Mouse (Mus musculus): ENCODE results near the gene Rnf121. TPM values are rescaled to one million over a fixed set of nuclear protein-coding genes. Genes with fewer than 3 reads are reported as not detected.
A peak's percentile ranks its signal among the peaks of the same experiment; 100 is the strongest.

Rnf121 gene
- polyA plus RNA-seq, 1 experiment from 2014 or later = 34.4 TPM

DNA sequence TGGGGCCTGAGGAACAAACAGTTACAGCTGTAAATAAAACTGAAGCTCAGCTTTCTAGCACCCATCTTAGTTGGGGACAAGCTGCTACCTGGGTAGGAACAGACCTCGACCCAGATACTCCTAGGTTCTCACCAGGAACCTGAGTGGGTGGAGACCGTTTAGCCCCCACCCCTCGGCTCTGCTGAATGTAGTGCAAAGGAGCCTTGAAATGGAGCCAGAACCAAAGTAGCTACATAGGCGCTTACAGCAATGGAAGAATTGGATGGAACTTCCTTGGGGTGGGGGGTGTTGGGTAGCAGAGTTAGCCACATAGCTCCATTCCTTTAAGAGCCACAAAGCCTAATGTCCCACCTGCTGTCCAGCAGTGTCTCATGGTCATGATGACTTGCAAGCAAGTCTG lies 48.3 kb downstream of the Rnf121 start:
- 83% methylated on average over 4 of the region's 4 CpGs for WGBS
- no peak overlapping the region for H3K9ac ChIP-seq
- no peak overlapping the region for H3K4me3 ChIP-seq
- no peaks in the 10 kb centered on the region for H3K4me1 ChIP-seq
- H3K9me3 ChIP-seq = no peaks in the 10 kb centered on the region
- ATAC-seq (ENCODE audit: low FRiP score, low read depth) = no peak
- H3K36me3 ChIP-seq = peaks cover 99% of the 10 kb centered on the region
- no peak overlapping the region for H3K4me2 ChIP-seq (replicated peaks)
- no peaks in the 10 kb centered on the region for H3K27me3 ChIP-seq
- H3K27ac ChIP-seq = no peak overlapping the region

DNA sequence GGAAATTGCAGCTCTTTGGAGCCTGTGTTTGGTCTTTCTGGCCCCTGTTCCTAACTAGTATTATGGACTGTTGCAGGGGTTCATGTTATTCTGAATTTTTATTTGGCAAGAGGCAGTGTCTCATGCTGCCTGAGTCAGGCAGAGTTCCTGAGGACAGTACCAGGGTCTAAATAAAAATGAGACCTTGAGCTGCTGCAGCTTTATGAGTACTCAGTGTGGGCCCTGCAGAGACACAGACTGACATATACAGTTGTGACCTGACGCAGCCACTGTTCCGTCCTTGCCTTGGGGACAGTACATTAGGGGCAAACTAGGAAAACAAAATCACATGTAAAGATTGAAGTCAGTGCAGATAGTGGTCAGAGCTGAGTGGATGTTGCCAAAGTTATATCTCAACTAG lies 50.3 kb downstream of the Rnf121 start:
- Histone ChIP-seq H3K27me3 (no peaks in the 10 kb centered on the region), H3K4me3 (no peak overlapping the region), H3K4me1 (no peaks in the 10 kb centered on the region), H3K9ac (no peak overlapping the region), H3K36me3 (peaks cover 100% of the 10 kb centered on the region), H3K27ac (no peak overlapping the region), H3K9me3 (no peaks in the 10 kb centered on the region), H3K4me2 (replicated peaks) (no peak overlapping the region)
- no peak for ATAC-seq (ENCODE audit: low FRiP score, low read depth)
- 84% methylated on average over 2 of the region's 2 CpGs for WGBS

DNA sequence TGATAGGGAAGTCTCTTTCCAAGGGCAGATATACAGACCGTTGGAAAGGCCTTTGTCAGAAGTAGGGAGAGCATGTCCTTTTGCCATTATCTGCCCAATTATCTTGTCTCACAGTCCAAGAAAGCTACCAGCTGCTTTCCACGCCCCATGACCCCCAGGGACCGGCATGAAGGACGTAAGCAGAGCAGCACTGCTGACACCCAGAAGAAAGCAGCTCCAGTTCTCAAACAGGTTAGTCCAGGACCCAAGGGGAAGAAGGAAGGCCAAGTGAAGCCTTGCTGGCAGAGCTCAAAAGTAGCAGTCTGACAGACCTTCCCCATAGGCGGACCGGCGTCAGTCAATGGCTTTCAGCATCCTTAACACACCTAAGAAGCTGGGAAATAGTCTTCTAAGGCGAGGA lies 51.9 kb downstream of the Rnf121 start:
- Histone ChIP-seq H3K4me3 (no peak overlapping the region), H3K9me3 (no peaks in the 10 kb centered on the region), H3K27me3 (no peaks in the 10 kb centered on the region), H3K4me1 (no peaks in the 10 kb centered on the region), H3K9ac (no peak overlapping the region), H3K27ac (no peak overlapping the region), H3K4me2 (replicated peaks) (no peak overlapping the region), H3K36me3 (peaks cover 100% of the 10 kb centered on the region)
- no peak for ATAC-seq (ENCODE audit: low FRiP score, low read depth)
- 92% methylated on average over 8 of the region's 8 CpGs for WGBS

DNA sequence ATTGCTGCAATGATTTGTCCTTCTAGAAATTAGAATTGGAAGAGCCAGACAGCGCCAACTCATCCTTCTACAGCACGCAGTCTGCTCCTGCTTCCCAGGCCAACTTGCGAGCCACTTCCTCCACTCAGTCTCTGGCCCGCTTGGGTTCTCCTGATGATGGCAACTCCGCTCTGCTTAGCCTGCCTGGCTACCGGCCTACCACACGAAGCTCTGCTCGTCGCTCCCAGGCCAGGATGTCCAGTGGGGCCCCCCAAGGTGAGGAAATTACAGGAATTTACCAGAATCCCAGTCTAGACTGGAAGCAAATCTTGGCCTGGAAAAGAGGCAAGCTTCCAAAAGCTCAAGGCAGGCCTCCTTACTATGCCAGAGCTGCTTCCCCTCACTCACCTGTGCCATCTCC lies 53.4 kb downstream of the Rnf121 start:
- WGBS = 89% methylated on average over 9 of the region's 9 CpGs
- Histone ChIP-seq H3K4me3 (no peak overlapping the region), H3K36me3 (peaks cover 100% of the 10 kb centered on the region), H3K4me2 (replicated peaks) (no peak overlapping the region), H3K27me3 (no peaks in the 10 kb centered on the region), H3K4me1 (no peaks in the 10 kb centered on the region), H3K9ac (no peak overlapping the region), H3K27ac (no peak overlapping the region), H3K9me3 (no peaks in the 10 kb centered on the region)
- ATAC-seq (ENCODE audit: low FRiP score, low read depth) = no peak

DNA sequence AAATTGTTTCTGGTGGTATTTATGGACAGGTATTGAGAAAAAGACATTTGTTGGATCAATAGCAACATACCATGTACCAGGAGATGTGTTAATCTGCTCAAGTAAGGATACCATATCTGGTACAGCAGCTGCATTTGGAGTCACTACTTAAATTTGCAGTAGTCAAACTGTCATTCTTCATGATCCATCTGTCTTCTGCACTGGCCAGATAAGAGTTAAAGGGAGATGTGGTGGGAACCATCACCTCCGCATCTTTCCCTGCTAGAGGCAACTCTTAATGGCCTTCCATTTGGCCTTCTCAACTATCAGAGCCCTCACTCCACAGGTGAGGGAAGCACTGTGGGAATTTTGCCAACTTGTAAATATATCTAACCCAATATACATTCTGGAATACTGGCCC lies 58.7 kb downstream of the Rnf121 start:
- H3K27me3 ChIP-seq = no peaks in the 10 kb centered on the region
- H3K27ac ChIP-seq = no peak overlapping the region
- no peaks in the 10 kb centered on the region; the same call in 1 of the 2 replicates for H3K4me1 ChIP-seq
- H3K36me3 ChIP-seq = peaks cover 97% of the 10 kb centered on the region
- H3K9ac ChIP-seq = no peak overlapping the region
- no peak overlapping the region for H3K4me2 ChIP-seq (replicated peaks)
- WGBS = 79% methylated on average over 1 of the region's 1 CpGs
- H3K9me3 ChIP-seq = no peaks in the 10 kb centered on the region
- no peak for ATAC-seq (ENCODE audit: low FRiP score, low read depth)
- H3K4me3 ChIP-seq = no peak overlapping the region

DNA sequence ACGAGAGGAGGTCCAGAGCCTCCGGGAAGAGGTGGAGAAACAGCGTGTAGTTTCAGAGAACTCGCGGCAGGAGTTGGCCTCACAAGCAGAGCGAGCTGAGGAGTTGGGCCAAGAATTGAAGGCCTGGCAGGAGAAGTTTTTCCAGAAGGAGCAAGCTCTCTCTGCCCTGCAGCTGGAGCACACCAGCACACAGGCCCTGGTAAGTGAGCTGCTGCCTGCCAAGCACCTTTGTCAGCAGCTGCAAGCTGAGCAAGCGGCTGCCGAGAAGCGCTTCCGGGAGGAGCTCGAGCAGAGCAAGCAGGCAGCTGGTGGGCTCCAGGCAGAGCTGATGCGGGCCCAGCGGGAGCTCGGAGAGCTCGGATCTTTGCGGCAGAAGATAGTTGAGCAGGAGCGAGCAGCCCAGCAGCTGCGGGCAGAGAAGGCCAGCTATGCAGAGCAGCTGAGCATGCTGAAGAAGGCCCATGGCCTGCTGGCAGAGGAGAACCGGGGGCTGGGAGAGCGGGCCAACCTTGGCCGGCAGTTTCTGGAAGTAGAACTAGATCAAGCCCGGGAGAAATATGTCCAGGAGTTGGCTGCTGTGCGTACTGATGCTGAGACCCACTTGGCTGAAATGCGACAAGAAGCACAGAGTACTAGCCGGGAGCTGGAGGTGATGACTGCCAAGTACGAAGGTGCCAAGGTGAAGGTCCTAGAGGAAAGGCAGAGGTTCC lies 64.2 kb downstream of the Rnf121 start:
- H3K27ac ChIP-seq = peak overlapping the region; percentile 72; the same call in 1 of the 2 replicates
- peak; percentile 52; the same call in 1 of the 2 replicates for ATAC-seq (ENCODE audit: low FRiP score, low read depth)

DNA sequence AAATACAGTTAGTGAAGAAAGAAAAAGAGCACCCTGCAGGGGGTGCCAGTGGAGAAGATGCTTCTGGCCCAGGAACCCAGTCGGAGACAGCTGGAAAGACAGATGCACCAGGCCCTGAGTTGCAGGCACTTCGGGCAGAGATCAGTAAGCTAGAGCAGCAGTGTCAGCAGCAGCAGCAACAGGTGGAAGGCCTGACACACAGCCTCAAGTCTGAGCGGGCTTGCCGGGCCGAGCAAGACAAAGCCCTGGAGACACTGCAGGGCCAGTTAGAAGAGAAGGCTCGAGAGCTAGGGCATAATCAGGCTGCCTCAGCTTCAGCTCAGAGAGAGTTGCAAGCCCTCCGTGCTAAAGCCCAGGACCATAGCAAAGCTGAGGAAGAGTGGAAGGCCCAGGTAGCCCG lies 65.0 kb downstream of the Rnf121 start:
- Histone ChIP-seq H3K9ac (no peak overlapping the region), H3K4me1 (no peaks in the 10 kb centered on the region), H3K9me3 (no peaks in the 10 kb centered on the region), H3K27ac (0 out of 2 replicates have a peak overlapping the region, but pooled peaks have one; percentile 72), H3K36me3 (peaks cover 95% of the 10 kb centered on the region), H3K4me3 (no peak overlapping the region), H3K4me2 (replicated peaks) (no peak overlapping the region), H3K27me3 (no peaks in the 10 kb centered on the region)
- peak; percentile 52; the same call in 1 of the 2 replicates for ATAC-seq (ENCODE audit: low FRiP score, low read depth)
- WGBS = 85% methylated on average over 8 of the region's 8 CpGs

More for the DNA sequence above, 64.2 kb downstream of the Rnf121 start:
- Histone ChIP-seq H3K4me2 (replicated peaks) (no peak overlapping the region), H3K36me3 (peaks cover 95% of the 10 kb centered on the region), H3K27me3 (no peaks in the 10 kb centered on the region), H3K4me1 (no peaks in the 10 kb centered on the region), H3K9ac (no peak overlapping the region), H3K4me3 (no peak overlapping the region), H3K9me3 (no peaks in the 10 kb centered on the region)
- 90% methylated on average over 26 of the region's 26 CpGs for WGBS

DNA sequence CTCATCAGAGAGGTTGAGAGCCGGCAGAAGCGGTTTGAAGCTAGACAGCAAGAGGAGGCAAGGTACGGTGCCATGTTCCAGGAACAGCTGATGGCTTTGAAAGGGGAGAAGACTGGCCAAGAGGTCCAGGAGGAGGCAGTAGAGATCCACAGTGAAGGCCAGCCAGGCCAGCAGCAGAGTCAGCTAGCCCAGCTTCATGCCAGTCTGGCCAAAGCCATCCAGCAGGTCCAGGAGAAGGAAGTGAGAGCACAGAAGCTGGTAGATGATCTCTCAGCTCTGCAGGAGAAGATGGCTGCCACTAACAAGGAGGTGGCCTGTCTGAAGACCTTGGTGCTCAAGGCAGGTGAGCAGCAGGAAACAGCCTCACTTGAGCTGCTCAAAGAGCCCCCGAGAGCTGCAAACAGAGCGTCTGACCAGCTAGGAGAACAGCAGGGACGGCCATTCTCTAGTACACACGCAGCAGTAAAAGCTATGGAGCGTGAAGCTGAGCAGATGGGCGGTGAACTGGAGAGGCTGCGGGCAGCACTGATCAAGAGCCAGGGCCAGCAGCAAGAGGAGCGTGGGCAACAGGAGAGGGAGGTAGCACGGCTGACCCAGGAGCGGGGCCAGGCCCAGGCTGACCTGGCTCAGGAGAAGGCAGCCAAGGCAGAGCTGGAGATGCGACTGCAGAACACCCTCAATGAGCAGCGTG lies 65.7 kb downstream of the Rnf121 start:
- H3K4me1 ChIP-seq = no peaks in the 10 kb centered on the region
- H3K4me2 ChIP-seq (replicated peaks) = no peak overlapping the region
- peaks cover 95% of the 10 kb centered on the region for H3K36me3 ChIP-seq
- no peak overlapping the region for H3K4me3 ChIP-seq
- no peak overlapping the region for H3K9ac ChIP-seq
- no peak for ATAC-seq (ENCODE audit: low FRiP score, low read depth)
- WGBS = 95% methylated on average over 15 of the region's 15 CpGs
- H3K27ac ChIP-seq = peak overlapping the region; percentile 15; the same call in 1 of the 2 replicates
- H3K27me3 ChIP-seq = no peaks in the 10 kb centered on the region
- no peaks in the 10 kb centered on the region for H3K9me3 ChIP-seq

DNA sequence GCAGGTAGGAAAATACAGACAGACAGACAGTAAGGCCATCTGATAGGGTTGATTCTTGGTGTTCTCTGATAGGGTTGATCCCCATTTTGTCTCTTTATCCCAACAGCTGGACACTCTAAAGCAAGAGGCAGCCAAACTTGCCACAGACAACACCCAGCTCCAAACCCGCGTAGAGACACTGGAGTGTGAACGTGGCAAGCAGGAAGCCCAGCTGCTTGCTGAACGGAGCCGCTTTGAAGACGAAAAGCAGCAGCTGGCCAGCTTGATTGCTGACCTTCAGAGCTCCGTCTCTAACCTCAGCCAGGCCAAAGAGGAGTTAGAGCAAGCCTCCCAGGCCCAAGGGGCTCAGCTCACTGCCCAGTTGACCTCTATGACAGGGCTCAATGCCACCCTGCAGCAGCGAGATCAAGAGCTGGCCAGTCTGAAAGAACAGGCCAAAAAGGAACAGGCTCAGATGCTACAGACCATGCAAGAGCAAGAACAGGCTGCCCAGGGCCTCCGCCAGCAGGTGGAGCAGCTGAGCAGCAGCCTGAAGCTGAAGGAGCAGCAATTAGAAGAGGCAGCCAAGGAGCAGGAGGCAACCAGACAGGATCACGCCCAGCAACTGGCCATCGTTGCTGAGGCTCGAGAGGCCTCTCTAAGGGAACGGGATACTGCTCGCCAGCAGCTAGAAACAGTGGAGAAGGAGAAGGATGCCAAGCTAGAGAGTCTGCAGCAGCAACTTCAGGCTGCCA lies 66.9 kb downstream of the Rnf121 start:
- no peak for ATAC-seq (ENCODE audit: low FRiP score, low read depth)
- Histone ChIP-seq H3K9ac (no peak overlapping the region), H3K4me3 (no peak overlapping the region), H3K36me3 (peaks cover 98% of the 10 kb centered on the region), H3K9me3 (no peaks in the 10 kb centered on the region), H3K4me1 (no peaks in the 10 kb centered on the region), H3K27me3 (no peaks in the 10 kb centered on the region), H3K27ac (no peak overlapping the region), H3K4me2 (replicated peaks) (no peak overlapping the region)
- 62% methylated on average over 14 of the region's 14 CpGs for WGBS

DNA sequence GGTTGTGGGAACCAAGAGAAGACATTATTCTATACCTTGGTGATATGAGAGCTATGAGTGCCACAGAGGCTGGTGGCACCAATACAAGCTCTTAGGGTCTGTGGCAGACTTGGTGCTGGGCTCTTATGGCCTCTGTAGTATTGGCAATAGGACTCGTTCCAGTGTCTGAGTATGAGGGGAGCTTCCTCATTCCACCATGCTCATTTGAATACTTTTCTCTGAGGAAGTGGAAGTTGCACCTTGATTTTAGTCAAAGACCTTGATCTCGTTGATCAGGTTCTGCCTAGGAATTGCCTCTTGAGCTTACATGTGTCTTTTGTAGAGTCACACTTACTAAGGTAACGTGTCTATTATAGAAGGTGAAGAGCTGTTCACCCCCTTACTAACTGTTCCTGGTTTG lies 71.0 kb downstream of the Rnf121 start:
- peaks cover 97% of the 10 kb centered on the region for H3K36me3 ChIP-seq
- WGBS = 91% methylated on average over 3 of the region's 3 CpGs
- H3K4me3 ChIP-seq = no peak overlapping the region
- ATAC-seq (ENCODE audit: low FRiP score, low read depth) = no peak
- no peaks in the 10 kb centered on the region for H3K9me3 ChIP-seq
- H3K27ac ChIP-seq = no peak overlapping the region
- H3K4me2 ChIP-seq (replicated peaks) = no peak overlapping the region
- no peaks in the 10 kb centered on the region for H3K27me3 ChIP-seq
- H3K9ac ChIP-seq = no peak overlapping the region
- H3K4me1 ChIP-seq = no peaks in the 10 kb centered on the region

DNA sequence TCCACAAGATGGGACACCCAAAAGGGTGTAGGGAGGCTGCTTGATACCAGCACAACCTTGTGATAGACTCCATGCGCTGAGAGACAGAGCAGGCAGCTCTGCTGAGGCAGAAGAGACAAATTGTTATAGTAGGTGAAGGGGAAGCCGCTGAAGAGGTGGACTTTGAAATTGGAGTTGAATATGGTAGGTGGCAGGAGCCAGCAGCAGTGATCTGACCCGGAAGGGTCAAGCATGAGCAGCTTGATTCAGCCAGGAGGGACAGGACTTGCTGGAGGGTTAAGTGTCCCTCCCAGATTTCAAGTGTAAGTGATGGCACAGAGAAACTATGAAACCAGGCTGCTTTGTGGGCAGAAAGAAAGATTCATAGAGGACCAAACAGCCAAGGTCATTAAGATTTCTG lies 80.2 kb downstream of the Rnf121 start:
- no peak overlapping the region for H3K4me3 ChIP-seq
- H3K9me3 ChIP-seq = no peaks in the 10 kb centered on the region
- ATAC-seq (ENCODE audit: low FRiP score, low read depth) = no peak
- no peak overlapping the region for H3K9ac ChIP-seq
- H3K27ac ChIP-seq = no peak overlapping the region
- no peak overlapping the region for H3K4me2 ChIP-seq (replicated peaks)
- peaks cover 73% of the 10 kb centered on the region for H3K36me3 ChIP-seq
- H3K4me1 ChIP-seq = no peaks in the 10 kb centered on the region
- WGBS = 98% methylated on average over 3 of the region's 3 CpGs
- H3K27me3 ChIP-seq = no peaks in the 10 kb centered on the region

DNA sequence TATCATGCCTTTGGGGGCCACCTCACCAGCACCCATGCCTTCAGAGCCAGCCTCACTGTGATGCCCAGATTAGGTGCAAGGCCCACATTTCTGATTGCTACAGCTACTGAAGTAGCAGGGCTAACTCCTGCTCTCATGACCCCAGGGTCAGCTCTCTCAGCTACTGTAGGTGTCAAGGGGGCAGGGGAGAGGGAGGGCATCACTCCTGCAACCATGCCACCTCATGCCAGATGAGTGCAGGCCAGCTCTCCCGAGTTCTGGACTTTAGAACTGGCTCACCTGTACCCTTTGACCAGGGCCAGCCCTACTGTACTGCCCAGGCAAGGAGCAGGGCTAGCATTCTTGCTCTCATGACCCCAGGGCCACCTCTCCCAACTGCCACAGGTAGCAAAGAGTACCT lies 82.5 kb downstream of the Rnf121 start:
- H3K4me1 ChIP-seq = no peaks in the 10 kb centered on the region
- WGBS = 85% methylated on average over 1 of the region's 1 CpGs
- H3K27ac ChIP-seq = no peak overlapping the region
- H3K9me3 ChIP-seq = no peaks in the 10 kb centered on the region
- peaks cover 57% of the 10 kb centered on the region for H3K36me3 ChIP-seq
- no peak for ATAC-seq (ENCODE audit: low FRiP score, low read depth)
- H3K27me3 ChIP-seq = no peaks in the 10 kb centered on the region
- no peak overlapping the region for H3K9ac ChIP-seq
- no peak overlapping the region for H3K4me3 ChIP-seq
- H3K4me2 ChIP-seq (replicated peaks) = no peak overlapping the region

Data from limb, embryonic 13.5 days (tissue).